Mouse (Mus musculus): Measurements from ENCODE around the gene Clgn. TPM values are rescaled to one million over a fixed set of nuclear protein-coding genes. Genes with fewer than 3 reads are reported as not detected.

Gene Clgn
- 1.5 and 1.7 TPM in 2 replicates for polyA plus RNA-seq (2015; fragmentation: Nextera tagmentation; extraction: Ambion mirVana)

- peak within 1 kb of the TSS; percentile 67 for H3K9ac ChIP-seq
- H3K36me3 ChIP-seq: no peaks in the 10 kb centered on the region
- H3K4me2 ChIP-seq (replicated peaks): peak within 1 kb of the TSS; percentile 76
- peak within 1 kb of the TSS; percentile 49 for H3K4me3 ChIP-seq
- H3K4me1 ChIP-seq: peaks cover 6% of the 10 kb centered on the region; the same call in 1 of the 2 replicates
- no peaks in the 10 kb centered on the region; the same call in 1 of the 2 replicates for H3K9me3 ChIP-seq
- ATAC-seq (ENCODE audit: low FRiP score, low read depth): peak; percentile 75
- peaks cover 28% of the 10 kb centered on the region for H3K27me3 ChIP-seq
- H3K27ac ChIP-seq: no peak within 1 kb of the TSS
- 4% methylated on average over 41 of the region's 41 CpGs for WGBS
Observed at GRCm38 (mm10) chr8:83389316-83390005, at the start of gene Clgn. Gene Clgn (plus strand): TSS chr8:83389867.

DNA sequence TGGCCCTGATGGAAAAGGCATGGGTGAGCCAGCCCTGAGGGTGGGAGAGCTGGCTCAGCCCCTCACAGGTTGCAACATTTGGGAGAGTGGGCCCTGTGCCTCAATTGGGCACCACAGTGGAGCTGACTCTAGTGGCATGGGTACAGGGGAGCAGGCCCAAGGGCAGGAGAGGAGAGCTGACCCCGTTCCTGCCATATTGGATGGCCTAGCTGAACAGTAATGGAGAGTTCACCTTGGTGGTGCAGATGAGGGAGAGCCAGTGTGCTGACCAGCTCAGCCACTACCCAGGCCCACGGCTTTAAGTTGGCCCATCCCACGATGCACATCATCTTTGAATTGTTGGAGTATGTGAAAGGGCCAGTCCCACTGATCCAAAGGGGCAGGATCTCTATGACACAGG, 47.6 kb upstream of the Clgn start:
- Histone ChIP-seq H3K4me2 (replicated peaks) (no peak overlapping the region), H3K27me3 (no peaks in the 10 kb centered on the region), H3K27ac (no peak overlapping the region), H3K4me3 (no peak overlapping the region), H3K9ac (no peak overlapping the region), H3K4me1 (no peaks in the 10 kb centered on the region), H3K9me3 (0 out of 2 replicates have a peak, but pooled peaks cover 3% of the 10 kb centered on the region), H3K36me3 (no peaks in the 10 kb centered on the region)
- ATAC-seq (ENCODE audit: low FRiP score, low read depth): no peak
- WGBS: 94% methylated on average over 3 of the region's 3 CpGs

- Histone ChIP-seq H3K4me2 (replicated peaks) (no peak overlapping the region), H3K9ac (no peak overlapping the region), H3K36me3 (no peaks in the 10 kb centered on the region), H3K27ac (no peak overlapping the region), H3K4me1 (no peaks in the 10 kb centered on the region), H3K4me3 (no peak overlapping the region), H3K27me3 (no peaks in the 10 kb centered on the region), H3K9me3 (0 out of 2 replicates have a peak, but pooled peaks cover 3% of the 10 kb centered on the region)
- no peak for ATAC-seq (ENCODE audit: low FRiP score, low read depth)
Observed at GRCm38 (mm10) chr8:83342693-83343092, 47.0 kb upstream of the Clgn start.

DNA sequence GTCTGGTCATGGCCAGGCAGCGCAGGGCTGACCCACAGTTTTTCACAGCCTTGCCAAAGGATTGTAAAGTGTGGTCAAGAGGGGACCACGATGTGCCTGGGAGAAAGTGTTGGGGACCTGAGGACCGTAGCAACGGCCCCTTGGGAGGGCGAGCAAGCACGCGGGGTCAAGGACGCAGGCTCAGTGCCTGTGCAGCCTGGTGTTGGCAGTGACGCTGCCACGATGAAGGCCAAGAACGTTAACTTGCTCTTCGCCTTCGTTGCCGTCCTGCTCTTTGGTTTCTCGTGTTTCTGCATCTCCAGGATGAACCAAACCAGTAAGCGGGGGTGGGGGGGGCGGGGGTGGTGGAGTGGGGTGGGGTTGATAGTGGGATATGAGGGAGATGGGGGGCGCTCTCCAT, 41.4 kb upstream of the Clgn start, which contains the start of gene Mgat4d:
Gene Mgat4d, plus strand, starts transcription at position 209 of the 400 bp plus-strand sequence.
- ATAC-seq (ENCODE audit: low FRiP score, low read depth): no peak
- Histone ChIP-seq H3K9me3 (no peaks in the 10 kb centered on the region), H3K27me3 (no peaks in the 10 kb centered on the region), H3K36me3 (no peaks in the 10 kb centered on the region), H3K4me2 (replicated peaks) (no peak within 1 kb of the TSS), H3K27ac (no peak within 1 kb of the TSS), H3K9ac (no peak within 1 kb of the TSS), H3K4me3 (no peak within 1 kb of the TSS), H3K4me1 (no peaks in the 10 kb centered on the region)
- 74% methylated on average over 18 of the region's 18 CpGs for WGBS

DNA sequence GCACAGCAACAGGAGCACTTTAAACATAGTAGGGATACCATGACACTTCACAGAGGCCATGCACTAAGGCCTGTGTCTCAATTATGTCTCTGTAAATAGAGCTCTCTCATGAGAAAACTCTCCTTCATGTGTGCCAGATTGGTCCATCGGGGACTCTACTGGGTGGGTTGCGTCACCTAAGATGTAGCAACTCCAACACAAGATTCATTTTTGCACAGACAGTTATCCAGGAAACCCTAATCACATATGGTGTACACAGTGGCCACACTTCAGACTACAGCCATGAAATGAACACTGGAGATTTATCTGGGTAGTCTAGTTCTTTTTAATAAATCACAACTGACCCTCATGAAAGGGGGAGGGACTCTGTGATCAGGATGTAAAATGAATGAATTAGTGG, 38.4 kb upstream of the Clgn start:
- Histone ChIP-seq H3K27ac (no peak overlapping the region), H3K4me2 (replicated peaks) (no peak overlapping the region), H3K9me3 (no peaks in the 10 kb centered on the region), H3K4me3 (no peak overlapping the region), H3K36me3 (no peaks in the 10 kb centered on the region), H3K27me3 (no peaks in the 10 kb centered on the region), H3K9ac (no peak overlapping the region), H3K4me1 (no peaks in the 10 kb centered on the region)
- WGBS: 92% methylated on average over 2 of the region's 2 CpGs
- ATAC-seq (ENCODE audit: low FRiP score, low read depth): no peak

DNA sequence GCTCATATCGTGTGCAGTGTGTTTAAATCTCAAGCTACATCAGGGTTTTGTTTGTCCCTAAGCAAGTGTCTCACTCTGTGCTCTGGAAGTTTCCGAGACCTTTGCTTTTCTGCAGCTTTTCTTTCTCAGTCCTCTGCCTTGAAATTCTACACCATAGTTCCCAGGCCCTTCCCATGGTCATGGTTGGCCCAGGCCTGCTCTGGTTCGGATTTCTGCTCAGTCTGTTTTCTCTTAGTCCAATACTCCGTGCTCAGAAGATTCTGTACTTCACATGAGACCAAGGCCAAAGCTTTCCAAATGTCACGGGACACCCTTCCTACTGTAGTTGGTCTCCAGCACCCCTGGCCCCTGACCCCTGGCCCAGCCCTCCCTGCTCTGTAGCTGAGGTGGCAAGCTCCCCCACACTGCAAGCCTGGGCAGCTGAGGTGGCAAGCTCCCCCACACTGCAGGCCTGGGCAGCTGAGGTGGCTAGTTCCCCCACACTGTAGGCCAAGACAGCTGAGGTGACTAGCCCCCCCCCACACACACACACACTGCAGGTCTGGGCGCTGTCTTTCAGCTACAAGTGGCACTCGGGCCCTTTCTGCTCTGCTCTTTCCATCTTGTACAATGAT, 26.4 kb upstream of the Clgn start:
- WGBS: 39% methylated on average over 7 of the region's 7 CpGs
- H3K4me2 ChIP-seq (replicated peaks): no peak overlapping the region
- no peak for ATAC-seq (ENCODE audit: low FRiP score, low read depth)
- no peak overlapping the region for H3K9ac ChIP-seq
- 0 out of 2 replicates have a peak, but pooled peaks cover 5% of the 10 kb centered on the region for H3K4me1 ChIP-seq
- no peaks in the 10 kb centered on the region for H3K36me3 ChIP-seq
- no peaks in the 10 kb centered on the region for H3K27me3 ChIP-seq
- H3K9me3 ChIP-seq: no peaks in the 10 kb centered on the region
- H3K4me3 ChIP-seq: no peak overlapping the region
- peak overlapping the region; percentile 22; the same call in 1 of the 2 replicates for H3K27ac ChIP-seq

DNA sequence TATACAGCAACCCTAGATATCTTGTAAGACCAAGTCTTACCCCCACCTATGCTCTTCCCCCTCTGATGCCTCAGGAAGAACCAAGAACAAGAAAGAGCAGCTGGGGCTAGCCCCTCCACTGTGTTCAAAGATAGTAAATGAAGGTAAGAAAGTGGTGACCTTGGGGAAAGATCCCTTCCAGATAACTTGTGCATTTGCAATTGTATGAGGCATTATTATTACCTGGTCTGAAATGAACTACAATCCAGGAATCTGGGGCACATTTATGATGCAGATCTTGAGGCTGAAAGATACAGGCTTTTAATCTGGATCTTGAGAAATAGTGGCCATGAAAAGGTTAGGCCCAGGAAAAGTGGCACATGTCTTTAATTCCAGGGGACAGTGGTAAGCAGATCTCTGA, 12.4 kb upstream of the Clgn start:
- Histone ChIP-seq H3K4me1 (no peaks in the 10 kb centered on the region), H3K4me2 (replicated peaks) (no peak overlapping the region), H3K4me3 (no peak overlapping the region), H3K27ac (no peak overlapping the region), H3K9me3 (no peaks in the 10 kb centered on the region), H3K27me3 (no peaks in the 10 kb centered on the region), H3K36me3 (no peaks in the 10 kb centered on the region), H3K9ac (no peak overlapping the region)
- ATAC-seq (ENCODE audit: low FRiP score, low read depth): no peak

- 53% methylated on average over 4 of the region's 4 CpGs for WGBS
- no peak overlapping the region for H3K27ac ChIP-seq
- ATAC-seq (ENCODE audit: low FRiP score, low read depth): no peak
Observed at GRCm38 (mm10) chr8:83380141-83380540, 9.5 kb upstream of the Clgn start.

GRCm38 (mm10) chr8:83381016-83381415, 8.7 kb upstream of the Clgn start:
- H3K9me3 ChIP-seq: no peaks in the 10 kb centered on the region
- no peaks in the 10 kb centered on the region for H3K36me3 ChIP-seq
- H3K27me3 ChIP-seq: no peaks in the 10 kb centered on the region
- no peaks in the 10 kb centered on the region for H3K4me1 ChIP-seq
- H3K27ac ChIP-seq: no peak overlapping the region
- H3K4me2 ChIP-seq (replicated peaks): no peak overlapping the region
- ATAC-seq (ENCODE audit: low FRiP score, low read depth): no peak
- H3K4me3 ChIP-seq: no peak overlapping the region
- WGBS: 79% methylated on average over 2 of the region's 2 CpGs
- no peak overlapping the region for H3K9ac ChIP-seq

More at GRCm38 (mm10) chr8:83380141-83380540, 9.5 kb upstream of the Clgn start:
- Histone ChIP-seq H3K36me3 (no peaks in the 10 kb centered on the region), H3K4me3 (no peak overlapping the region), H3K27me3 (no peaks in the 10 kb centered on the region), H3K9ac (no peak overlapping the region), H3K9me3 (no peaks in the 10 kb centered on the region), H3K4me2 (replicated peaks) (no peak overlapping the region), H3K4me1 (no peaks in the 10 kb centered on the region)

DNA sequence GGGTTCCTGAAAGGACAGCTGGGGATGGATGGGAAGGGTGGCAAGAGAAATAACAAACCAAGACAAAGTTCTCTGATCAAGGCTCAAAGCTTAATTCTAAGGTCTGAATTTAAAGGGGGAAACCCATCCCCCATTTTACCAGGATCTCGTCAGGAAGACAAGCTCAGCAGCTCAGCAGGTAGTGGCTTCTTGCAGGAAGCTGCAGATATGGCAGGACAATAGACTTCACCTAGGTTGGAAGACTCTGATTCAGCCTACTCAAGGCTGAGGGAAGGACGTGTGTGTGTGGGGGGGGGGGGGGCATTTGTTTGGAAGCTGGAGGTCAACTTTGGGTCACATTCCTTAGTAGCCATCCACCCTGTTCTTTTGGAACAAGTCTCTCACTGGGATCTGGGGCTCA, 6.8 kb upstream of the Clgn start:
- Histone ChIP-seq H3K27me3 (no peaks in the 10 kb centered on the region), H3K9me3 (no peaks in the 10 kb centered on the region), H3K9ac (no peak overlapping the region), H3K4me1 (no peaks in the 10 kb centered on the region), H3K27ac (no peak overlapping the region), H3K4me3 (no peak overlapping the region), H3K36me3 (no peaks in the 10 kb centered on the region), H3K4me2 (replicated peaks) (no peak overlapping the region)
- 28% methylated on average over 2 of the region's 2 CpGs for WGBS
- ATAC-seq (ENCODE audit: low FRiP score, low read depth): no peak

GRCm38 (mm10) chr8:83390006-83390701, 487 bp downstream of the Clgn start:
- no peaks in the 10 kb centered on the region for H3K36me3 ChIP-seq
- 6% methylated on average over 14 of the region's 14 CpGs for WGBS

DNA sequence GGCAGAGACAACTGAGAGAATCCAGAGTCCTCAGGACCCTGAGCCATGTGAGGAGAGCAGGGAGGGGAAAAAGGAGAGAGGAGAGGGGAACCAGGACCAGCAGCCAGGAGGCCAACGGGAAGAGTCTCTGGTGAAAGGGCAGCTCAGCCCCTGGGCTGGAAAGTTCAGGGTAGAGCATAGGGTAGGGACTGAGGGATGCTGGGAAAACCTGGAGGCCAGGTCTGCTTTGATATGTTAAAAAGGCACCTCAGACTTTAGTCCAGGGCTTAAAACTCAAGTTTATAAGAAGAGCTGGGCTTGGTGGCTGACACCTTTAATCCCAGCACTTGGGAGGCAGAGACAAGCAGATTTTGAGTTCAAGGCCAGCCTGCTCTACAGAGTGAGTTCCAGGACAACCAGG, 2.9 kb downstream of the Clgn start:
- Histone ChIP-seq H3K27me3 (peaks cover 28% of the 10 kb centered on the region), H3K27ac (no peak overlapping the region), H3K4me1 (peaks cover 6% of the 10 kb centered on the region; the same call in 1 of the 2 replicates), H3K9me3 (no peaks in the 10 kb centered on the region; the same call in 1 of the 2 replicates), H3K4me3 (no peak overlapping the region), H3K4me2 (replicated peaks) (no peak overlapping the region), H3K36me3 (no peaks in the 10 kb centered on the region), H3K9ac (no peak overlapping the region)
- ATAC-seq (ENCODE audit: low FRiP score, low read depth): no peak
- WGBS: 57% methylated on average over 1 of the region's 1 CpGs

More at GRCm38 (mm10) chr8:83390006-83390701, 487 bp downstream of the Clgn start:
- H3K9me3 ChIP-seq: no peaks in the 10 kb centered on the region; the same call in 1 of the 2 replicates
- H3K9ac ChIP-seq: peak overlapping the region; percentile 67
- ATAC-seq (ENCODE audit: low FRiP score, low read depth): no peak
- H3K4me2 ChIP-seq (replicated peaks): peak overlapping the region; percentile 76
- peaks cover 6% of the 10 kb centered on the region; the same call in 1 of the 2 replicates for H3K4me1 ChIP-seq
- H3K27me3 ChIP-seq: peaks cover 28% of the 10 kb centered on the region
- H3K4me3 ChIP-seq: peak overlapping the region; percentile 49
- H3K27ac ChIP-seq: no peak overlapping the region

Measured in limb, embryonic 13.5 days (tissue).